ENCODE assay signal across 8 mouse cellular contexts in genomic region chr3:32397461-32398174, GRCm38 (mm10). TPM values are rescaled to one million over a fixed set of nuclear protein-coding genes. Genes with fewer than 3 reads are reported as not detected.
A peak's percentile ranks its signal among the peaks of the same experiment; 100 is the strongest.
DNase-seq lines count a peak whose midpoint lies in the region; ATAC-seq and TF ChIP-seq lines count a peak whose summit lies in the region.

Gene Pik3ca, plus strand, starts transcription at chr3:32397671.

- peak; percentile 54; the same call in 1 of the 2 replicates for TF ChIP-seq POLR2A in bone marrow, adult 2 months (IDR thresholded peaks at IDR 0.05; ENCODE audit: borderline replicate concordance, control insufficient read depth, low read depth, low read length)
- TF ChIP-seq POLR2A in kidney, adult 2 months (IDR thresholded peaks at IDR 0.05; ENCODE audit: low read depth, low read length): no peak

- H3K4me2 ChIP-seq in embryonic facial prominence, embryonic 14.5 days (ENCODE audit: low read depth, low read length): peak within 1 kb of the TSS; percentile 87
- peak within 1 kb of the TSS; percentile 75 for H3K4me2 ChIP-seq in stomach, embryonic 16.5 days (ENCODE audit: low read depth, low read length)

- peak; percentile 51 for ATAC-seq in embryonic facial prominence, embryonic 14.5 days (ENCODE audit: low read depth)
- ATAC-seq in stomach, embryonic 16.5 days (ENCODE audit: insufficient read depth, low FRiP score): peak; percentile 55

- H3K9ac ChIP-seq in embryonic facial prominence, embryonic 14.5 days (ENCODE audit: low read depth, low read length): peak within 1 kb of the TSS; percentile 93
- H3K9ac ChIP-seq in stomach, embryonic 16.5 days (ENCODE audit: low read length): peak within 1 kb of the TSS; percentile 96

- H3K36me3 ChIP-seq in embryonic facial prominence, embryonic 14.5 days (ENCODE audit: control insufficient read depth, insufficient read depth, low read length): no peaks in the 10 kb centered on the region
- H3K36me3 ChIP-seq in kidney, adult 2 months (ENCODE audit: control insufficient read depth, insufficient read depth, low read length): no peaks in the 10 kb centered on the region
- H3K36me3 ChIP-seq in stomach, embryonic 16.5 days (ENCODE audit: control insufficient read depth, insufficient read depth, low read length): no peaks in the 10 kb centered on the region

- peaks cover 6% of the 10 kb centered on the region for H3K4me1 ChIP-seq in bone marrow, adult 2 months (ENCODE audit: control insufficient read depth, insufficient read depth, low read length)
- H3K4me1 ChIP-seq in embryonic facial prominence, embryonic 14.5 days (ENCODE audit: control insufficient read depth, insufficient read depth, low read length): peaks cover 24% of the 10 kb centered on the region
- H3K4me1 ChIP-seq in kidney, adult 2 months (ENCODE audit: control insufficient read depth, insufficient read depth, low read length): peaks cover 33% of the 10 kb centered on the region
- peaks cover 18% of the 10 kb centered on the region for H3K4me1 ChIP-seq in stomach, embryonic 16.5 days (ENCODE audit: control insufficient read depth, insufficient read depth, low read length)

- DNase-seq in CD4-positive, CD25-positive, alpha-beta regulatory T cell, adult 2 months (ENCODE audit: low read depth, low spot score): peak; percentile 70
- peak; percentile 65 for DNase-seq in embryonic facial prominence, embryonic 14.5 days (ENCODE audit: low spot score)
- DNase-seq in heart, adult 8-10 months (ENCODE audit: low spot score): no peak
- DNase-seq in kidney, adult 2 months: peak; percentile 54
- DNase-seq in liver: peak; percentile 69
- DNase-seq in natural killer cell, adult 2 months (ENCODE audit: low spot score in 2 of 2): peak; percentile 39 to 57

- peak within 1 kb of the TSS; percentile 93 for H3K27ac ChIP-seq in bone marrow, adult 2 months (ENCODE audit: control insufficient read depth, insufficient read depth, low read depth, low read length, poor library complexity)
- peak within 1 kb of the TSS; percentile 99 for H3K27ac ChIP-seq in embryonic facial prominence, embryonic 14.5 days (replicated peaks; ENCODE audit: low read depth, low read length)
- peak within 1 kb of the TSS; percentile 100 for H3K27ac ChIP-seq in kidney, adult 2 months (ENCODE audit: insufficient read depth, low read depth, low read length)
- peak within 1 kb of the TSS; percentile 96 for H3K27ac ChIP-seq in stomach, embryonic 16.5 days (ENCODE audit: low read length)

- H3K27me3 ChIP-seq in embryonic facial prominence, embryonic 14.5 days (replicated peaks; ENCODE audit: control insufficient read depth, insufficient read depth, low read length): no peaks in the 10 kb centered on the region
- H3K27me3 ChIP-seq in kidney, adult 2 months (replicated peaks; ENCODE audit: control insufficient read depth, insufficient read depth, low read length): no peaks in the 10 kb centered on the region
- H3K27me3 ChIP-seq in stomach, embryonic 16.5 days (ENCODE audit: control insufficient read depth, insufficient read depth, low read length): no peaks in the 10 kb centered on the region

- H3K4me3 ChIP-seq in bone marrow, adult 2 months (replicated peaks; ENCODE audit: control insufficient read depth, low read depth, low read length): peak within 1 kb of the TSS; percentile 100
- H3K4me3 ChIP-seq in embryonic facial prominence, embryonic 14.5 days (ENCODE audit: low read depth, low read length): peak within 1 kb of the TSS; percentile 84
- H3K4me3 ChIP-seq in kidney, adult 2 months (ENCODE audit: insufficient read depth, low read depth, low read length): peak within 1 kb of the TSS; percentile 100
- H3K4me3 ChIP-seq in stomach, embryonic 16.5 days (replicated peaks; ENCODE audit: low read length): peak within 1 kb of the TSS; percentile 62

- no peak for TF ChIP-seq CTCF in bone marrow, adult 2 months (IDR thresholded peaks at IDR 0.05; ENCODE audit: control insufficient read depth, insufficient read depth, low read length)
- no peak for TF ChIP-seq CTCF in kidney, adult 2 months (conservative IDR thresholded peaks at IDR 0.05; ENCODE audit: insufficient read depth, insufficient read length, low read depth, low read length)

- WGBS in bone marrow, adult 2 months: under 1% methylated on average over 55 of the region's 65 CpGs
- under 1% methylated on average over 41 of the region's 65 CpGs for WGBS in embryonic facial prominence, embryonic 14.5 days
- WGBS in kidney, adult 2 months: under 1% methylated on average over 63 of the region's 65 CpGs
- WGBS in stomach, embryonic 16.5 days: under 1% methylated on average over 38 of the region's 65 CpGs

- H3K9me3 ChIP-seq in embryonic facial prominence, embryonic 14.5 days (ENCODE audit: control insufficient read depth, low read length): no peaks in the 10 kb centered on the region
- no peaks in the 10 kb centered on the region for H3K9me3 ChIP-seq in stomach, embryonic 16.5 days (replicated peaks; ENCODE audit: control insufficient read depth, low read length)

RNA-seq across cellular contexts. Expression of gene Pik3ca, which starts in this region (rescaled TPM):
- 6.3 and 8.7 TPM in 2 replicates for polyA plus RNA-seq in bone marrow, adult 2 months (2011; ENCODE audit: insufficient read depth, insufficient read length, low replicate concordance, missing spikeins)
- 13.8 and 15.5 TPM in 2 replicates for polyA plus RNA-seq in embryonic facial prominence, embryonic 14.5 days (2014; fragmentation: Nextera tagmentation; extraction: Ambion mirVana)
- total RNA-seq in heart, adult 8-10 months (2022): 10 to 100 TPM; 42.2 to 50.1 (median 45.1) TPM
- polyA plus RNA-seq in kidney, adult 2 months (2012; rRNA removed): 7.9 and 10.2 TPM in 2 replicates
- 7.3 and 8.2 TPM in 2 replicates for polyA plus RNA-seq in stomach, embryonic 16.5 days (2015; fragmentation: Nextera tagmentation; extraction: Ambion mirVana)
